Mouse (Mus musculus): ENCODE results near the gene Gmppa.

DNA sequence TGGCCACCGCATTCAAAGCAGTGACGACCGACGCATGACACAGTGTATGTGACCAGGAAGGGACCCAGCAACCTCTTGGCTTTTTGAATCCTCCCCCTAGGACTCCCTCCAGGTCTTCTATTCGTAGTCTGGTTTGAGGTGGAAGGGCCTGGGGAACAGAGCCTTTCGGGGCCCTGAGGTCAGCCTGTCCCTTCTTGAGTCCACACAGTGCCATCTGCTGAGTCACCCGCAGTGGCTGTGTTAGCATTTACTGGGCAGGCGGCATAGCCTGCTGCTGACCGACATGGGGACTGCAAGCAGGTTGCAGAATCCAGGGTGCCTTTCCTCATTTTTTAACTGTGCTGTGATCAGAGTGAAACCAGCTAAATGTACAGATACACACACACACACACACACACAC is 28.7 kb upstream of the Gmppa start:
- TF ChIP-seq CTCF (conservative IDR thresholded peaks at IDR 0.05; ENCODE audit: insufficient read depth, insufficient read length, low read depth, low read length) (no peak), POLR2A (IDR thresholded peaks at IDR 0.05; ENCODE audit: low read depth, low read length) (no peak)

Measured in kidney, adult 2 months (tissue).